Mouse (Mus musculus) skeletal muscle tissue, adult 2 months (tissue): ENCODE data around the gene 4930447F04Rik.

Experiments used
- DNase-seq: peaks from one replicate; pipeline ENCODE4 v3.0.0-alpha.2; 2012; ENCODE audit warnings: low read depth, low spot score

The 4930447F04Rik gene

GRCm38 (mm10) chrX:66304124-66304523 lies at the start of gene 4930447F04Rik:
Gene 4930447F04Rik (minus strand): TSS chrX:66304224.
- DNase-seq: no peak
